Mouse (Mus musculus): ENCODE measurements at regions not wholly inside any gene's neighbourhood (a gene's known extent, or its start where the extent isn't known, plus 50 kb on each side); places are given as distances from the start of the nearest gene placed in this dataset.

GRCm38 (mm10) chrX:158920217-158920616 is 289.9 kb upstream of the Rps6ka3 start:
- H3K4me3 ChIP-seq = no peak overlapping the region
- H3K4me2 ChIP-seq (replicated peaks) = no peak overlapping the region
- 53% methylated on average over 3 of the region's 3 CpGs for WGBS
- no peaks in the 10 kb centered on the region for H3K27me3 ChIP-seq
- H3K9ac ChIP-seq = no peak overlapping the region
- H3K36me3 ChIP-seq = no peaks in the 10 kb centered on the region
- H3K9me3 ChIP-seq (replicated peaks) = no peaks in the 10 kb centered on the region
- H3K4me1 ChIP-seq = no peaks in the 10 kb centered on the region
- no peak overlapping the region for H3K27ac ChIP-seq
- no peak for ATAC-seq (ENCODE audit: low FRiP score)

GRCm38 (mm10) chrX:158921424-158921823 is 288.7 kb upstream of the Rps6ka3 start:
- H3K9me3 ChIP-seq (replicated peaks) = no peaks in the 10 kb centered on the region
- H3K36me3 ChIP-seq = no peaks in the 10 kb centered on the region
- H3K27ac ChIP-seq = no peak overlapping the region
- no peak for ATAC-seq (ENCODE audit: low FRiP score)
- H3K9ac ChIP-seq = no peak overlapping the region
- WGBS = 58% methylated on average over 5 of the region's 5 CpGs
- H3K4me3 ChIP-seq = no peak overlapping the region
- H3K4me1 ChIP-seq = no peaks in the 10 kb centered on the region
- no peak overlapping the region for H3K4me2 ChIP-seq (replicated peaks)
- no peaks in the 10 kb centered on the region for H3K27me3 ChIP-seq

- Histone ChIP-seq H3K27ac (no peak overlapping the region), H3K4me3 (no peak overlapping the region), H3K36me3 (no peaks in the 10 kb centered on the region), H3K27me3 (no peaks in the 10 kb centered on the region), H3K9ac (no peak overlapping the region), H3K4me2 (replicated peaks) (0 out of 2 replicates have a peak overlapping the region, but pooled peaks have one; percentile 12), H3K9me3 (replicated peaks) (no peaks in the 10 kb centered on the region), H3K4me1 (no peaks in the 10 kb centered on the region)
- WGBS = 32% methylated on average over 14 of the region's 14 CpGs
- no peak for ATAC-seq (ENCODE audit: low FRiP score)
These were observed 288.2 kb upstream of the Rps6ka3 start for GRCm38 (mm10) chrX:158921838-158922450.

DNA sequence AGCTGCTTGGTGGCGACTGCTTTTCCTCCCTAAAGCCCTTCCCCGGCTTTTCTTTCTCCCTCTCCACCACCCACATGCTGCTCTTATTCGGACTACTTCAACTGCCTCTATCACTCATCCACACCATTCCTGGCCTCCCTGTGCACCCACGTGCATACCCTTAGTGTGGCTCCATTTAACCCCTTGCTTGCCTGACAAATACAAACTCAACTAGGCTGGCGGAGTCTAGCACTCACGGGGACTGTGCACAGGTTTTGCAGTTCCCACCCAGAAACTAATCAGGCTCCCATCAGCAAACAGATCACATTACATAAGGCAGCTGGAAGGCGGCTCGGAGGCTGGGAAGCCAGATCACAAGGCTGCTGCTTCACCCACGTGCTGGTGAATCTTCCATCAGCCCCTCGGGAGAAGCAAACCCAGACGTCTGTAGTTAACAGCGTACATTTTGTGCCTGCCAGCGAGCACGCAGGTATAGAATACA is 287.0 kb upstream of the Rps6ka3 start:
- H3K27me3 ChIP-seq = no peaks in the 10 kb centered on the region
- ATAC-seq (ENCODE audit: low FRiP score) = peak; percentile 66
- H3K4me1 ChIP-seq = no peaks in the 10 kb centered on the region
- 23% methylated on average over 14 of the region's 14 CpGs for WGBS
- no peaks in the 10 kb centered on the region for H3K36me3 ChIP-seq
- peak overlapping the region; percentile 48 for H3K4me2 ChIP-seq (replicated peaks)
- H3K27ac ChIP-seq = peak overlapping the region; percentile 48; the same call in 1 of the 2 replicates
- H3K9ac ChIP-seq = no peak overlapping the region
- no peaks in the 10 kb centered on the region for H3K9me3 ChIP-seq (replicated peaks)
- H3K4me3 ChIP-seq = peak overlapping the region; percentile 13

- 40% methylated on average over 17 of the region's 17 CpGs for WGBS
- Histone ChIP-seq H3K9me3 (replicated peaks) (no peaks in the 10 kb centered on the region), H3K27ac (peak overlapping the region; percentile 52; the same call in 1 of the 2 replicates), H3K36me3 (no peaks in the 10 kb centered on the region), H3K4me1 (no peaks in the 10 kb centered on the region), H3K4me2 (replicated peaks) (peak overlapping the region; percentile 48), H3K9ac (peak overlapping the region; percentile 27), H3K4me3 (peak overlapping the region; percentile 13), H3K27me3 (no peaks in the 10 kb centered on the region)
- ATAC-seq (ENCODE audit: low FRiP score) = peak; percentile 33
These were observed 286.2 kb upstream of the Rps6ka3 start for GRCm38 (mm10) chrX:158923657-158924489.

DNA sequence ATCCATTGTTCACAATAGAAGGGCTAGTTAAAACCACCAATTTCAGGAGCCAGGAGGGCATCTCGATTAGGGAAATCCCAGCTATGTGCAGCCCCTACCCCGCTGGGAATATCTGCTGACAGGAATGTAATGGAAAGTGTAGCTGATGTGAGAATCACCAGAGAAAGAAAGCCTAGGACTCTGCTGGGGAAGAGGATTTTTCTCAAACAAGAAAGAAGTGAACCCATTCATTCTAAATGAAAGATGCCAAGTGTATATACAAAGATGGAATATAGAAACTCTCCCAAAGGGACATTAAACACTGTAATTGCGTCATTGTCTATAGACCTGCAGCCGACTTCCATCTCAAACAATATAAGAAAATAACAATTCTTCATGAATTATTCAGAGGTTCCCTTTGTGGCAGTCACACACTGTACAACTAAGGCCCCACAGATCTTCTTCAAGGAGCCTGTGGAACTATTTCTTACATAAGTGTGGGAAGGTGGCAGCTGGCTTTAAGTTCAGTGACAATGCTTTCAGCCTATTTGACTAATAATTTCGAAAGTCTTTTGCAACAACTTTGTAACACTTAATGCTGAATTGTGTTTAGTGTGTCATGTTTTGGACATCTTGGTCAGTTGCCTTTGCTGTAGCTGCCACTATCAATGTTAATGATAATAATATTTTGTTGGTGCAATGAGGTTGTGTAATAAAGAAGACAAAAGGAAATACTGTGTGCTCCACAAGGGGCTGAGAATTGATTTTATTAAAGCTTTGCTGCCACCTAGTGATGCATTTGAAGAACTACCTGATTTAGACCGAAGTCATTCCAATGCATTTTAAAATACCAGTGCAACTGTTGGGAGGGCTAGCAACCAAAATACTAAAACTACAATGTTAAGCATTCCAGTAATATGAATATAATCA is 285.4 kb upstream of the Rps6ka3 start:
- no peaks in the 10 kb centered on the region for H3K27me3 ChIP-seq
- H3K27ac ChIP-seq = peak overlapping the region; percentile 52; the same call in 1 of the 2 replicates
- H3K4me1 ChIP-seq = no peaks in the 10 kb centered on the region
- H3K9ac ChIP-seq = peak overlapping the region; percentile 27; the same call in 1 of the 2 replicates
- peak; percentile 80 for ATAC-seq (ENCODE audit: low FRiP score)
- H3K9me3 ChIP-seq (replicated peaks) = no peaks in the 10 kb centered on the region
- H3K36me3 ChIP-seq = no peaks in the 10 kb centered on the region
- peak overlapping the region; percentile 13; the same call in 1 of the 2 replicates for H3K4me3 ChIP-seq
- 32% methylated on average over 6 of the region's 6 CpGs for WGBS
- peak overlapping the region; percentile 48 for H3K4me2 ChIP-seq (replicated peaks)

DNA sequence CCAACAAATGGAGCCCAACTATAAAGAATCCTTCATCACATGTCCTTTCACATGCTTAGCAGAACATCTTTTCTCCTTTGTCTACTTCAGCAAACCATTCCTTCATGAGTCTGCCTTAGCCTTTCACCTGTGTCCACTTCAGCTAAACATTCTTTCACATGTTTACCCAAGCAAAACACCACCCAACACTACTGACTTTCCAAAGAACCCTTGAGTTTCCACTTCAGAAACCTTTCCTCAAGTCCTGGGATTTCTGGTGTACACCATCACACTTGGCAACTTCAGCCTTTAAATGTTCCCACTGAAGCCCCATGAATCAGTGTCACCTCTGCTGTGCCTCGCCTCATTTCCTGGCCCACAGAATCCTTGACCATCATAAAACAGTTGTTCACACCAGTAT is 278.2 kb upstream of the Rps6ka3 start:
- 73% methylated on average over 1 of the region's 1 CpGs for WGBS
- Histone ChIP-seq H3K9ac (no peak overlapping the region), H3K4me2 (replicated peaks) (no peak overlapping the region), H3K4me3 (no peak overlapping the region), H3K4me1 (no peaks in the 10 kb centered on the region), H3K27me3 (no peaks in the 10 kb centered on the region), H3K36me3 (no peaks in the 10 kb centered on the region), H3K27ac (no peak overlapping the region), H3K9me3 (replicated peaks) (no peaks in the 10 kb centered on the region)
- no peak for ATAC-seq (ENCODE audit: low FRiP score)

GRCm38 (mm10) chrX:158947191-158947590 is 262.9 kb upstream of the Rps6ka3 start:
- no peak overlapping the region for H3K27ac ChIP-seq
- WGBS = 71% methylated on average over 4 of the region's 4 CpGs
- no peak overlapping the region for H3K9ac ChIP-seq
- no peak overlapping the region for H3K4me3 ChIP-seq
- no peak for ATAC-seq (ENCODE audit: low FRiP score)
- H3K27me3 ChIP-seq = 0 out of 2 replicates have a peak, but pooled peaks cover 3% of the 10 kb centered on the region
- no peaks in the 10 kb centered on the region for H3K36me3 ChIP-seq
- no peak overlapping the region for H3K4me2 ChIP-seq (replicated peaks)
- H3K9me3 ChIP-seq (replicated peaks) = no peaks in the 10 kb centered on the region
- no peaks in the 10 kb centered on the region for H3K4me1 ChIP-seq

DNA sequence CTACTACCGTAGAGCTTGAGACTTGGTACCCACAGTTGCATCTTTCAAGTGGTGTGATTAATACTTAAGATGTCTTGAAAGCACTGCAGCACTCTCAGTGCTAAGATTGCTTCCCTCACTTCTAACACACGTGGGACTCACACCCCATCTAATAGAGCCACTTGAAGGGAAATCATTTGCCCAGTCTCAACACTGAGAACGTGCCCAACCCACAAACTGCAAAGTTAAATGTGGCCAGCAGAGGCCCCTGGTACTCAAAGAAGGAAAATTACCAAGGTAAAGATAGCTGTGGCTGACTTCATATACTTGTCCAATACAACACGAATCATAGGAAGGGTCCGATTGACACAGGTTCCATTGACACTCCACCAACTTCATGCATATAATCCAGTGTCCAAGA is 238.4 kb upstream of the Rps6ka3 start:
- Histone ChIP-seq H3K4me1 (no peaks in the 10 kb centered on the region), H3K4me3 (no peak overlapping the region), H3K27me3 (no peaks in the 10 kb centered on the region), H3K36me3 (no peaks in the 10 kb centered on the region), H3K9me3 (replicated peaks) (no peaks in the 10 kb centered on the region), H3K9ac (no peak overlapping the region), H3K27ac (no peak overlapping the region), H3K4me2 (replicated peaks) (no peak overlapping the region)
- 57% methylated on average over 5 of the region's 5 CpGs for WGBS
- ATAC-seq (ENCODE audit: low FRiP score) = no peak

DNA sequence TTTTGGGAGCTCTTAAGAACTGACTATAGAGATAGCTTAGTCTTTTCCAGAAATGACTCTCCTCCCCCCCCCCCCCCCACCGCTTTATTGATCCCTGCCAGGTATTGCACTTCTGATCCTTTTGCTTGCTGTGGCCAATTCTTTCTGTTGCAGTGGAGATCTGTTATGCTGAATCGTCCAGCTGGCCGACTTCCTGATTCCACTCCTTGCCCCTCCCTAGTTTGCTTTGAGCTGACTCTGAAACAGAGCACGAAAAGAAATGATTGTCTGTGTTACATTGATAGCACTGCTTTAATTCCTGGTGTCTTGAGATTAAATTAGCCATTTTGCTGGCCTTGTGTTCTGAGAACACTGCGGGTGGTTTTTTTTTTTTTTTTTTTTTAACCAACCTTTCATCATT is 233.5 kb upstream of the Rps6ka3 start:
- no peaks in the 10 kb centered on the region for H3K4me1 ChIP-seq
- WGBS = 71% methylated on average over 5 of the region's 5 CpGs
- H3K9me3 ChIP-seq (replicated peaks) = no peaks in the 10 kb centered on the region
- H3K36me3 ChIP-seq = no peaks in the 10 kb centered on the region
- H3K4me3 ChIP-seq = no peak overlapping the region
- H3K4me2 ChIP-seq (replicated peaks) = no peak overlapping the region
- no peaks in the 10 kb centered on the region for H3K27me3 ChIP-seq
- H3K9ac ChIP-seq = no peak overlapping the region
- no peak overlapping the region for H3K27ac ChIP-seq
- ATAC-seq (ENCODE audit: low FRiP score) = no peak

DNA sequence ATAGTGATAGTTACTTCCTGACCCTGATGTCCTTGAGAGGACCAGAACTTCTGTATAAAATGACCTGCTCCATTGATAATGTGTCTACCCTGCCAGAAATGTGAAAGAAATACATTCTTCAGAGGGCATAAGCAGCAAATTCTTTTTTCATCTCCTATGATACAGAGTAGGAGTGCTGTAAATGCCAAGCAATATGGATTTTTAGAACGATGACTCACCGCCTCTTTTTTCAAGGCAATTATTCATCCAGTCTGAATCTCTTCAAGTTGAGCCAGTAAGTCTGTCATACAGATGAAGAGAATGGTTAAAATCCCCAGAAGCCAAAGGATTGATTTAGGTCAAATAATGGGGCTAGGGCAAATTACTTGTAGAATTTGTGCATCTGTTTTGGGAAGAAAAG is 225.4 kb upstream of the Rps6ka3 start:
- Histone ChIP-seq H3K27me3 (no peaks in the 10 kb centered on the region), H3K27ac (no peak overlapping the region), H3K36me3 (no peaks in the 10 kb centered on the region), H3K4me3 (no peak overlapping the region), H3K4me2 (replicated peaks) (no peak overlapping the region), H3K9ac (no peak overlapping the region), H3K4me1 (no peaks in the 10 kb centered on the region), H3K9me3 (replicated peaks) (no peaks in the 10 kb centered on the region)
- 89% methylated on average over 2 of the region's 2 CpGs for WGBS
- no peak for ATAC-seq (ENCODE audit: low FRiP score)

DNA sequence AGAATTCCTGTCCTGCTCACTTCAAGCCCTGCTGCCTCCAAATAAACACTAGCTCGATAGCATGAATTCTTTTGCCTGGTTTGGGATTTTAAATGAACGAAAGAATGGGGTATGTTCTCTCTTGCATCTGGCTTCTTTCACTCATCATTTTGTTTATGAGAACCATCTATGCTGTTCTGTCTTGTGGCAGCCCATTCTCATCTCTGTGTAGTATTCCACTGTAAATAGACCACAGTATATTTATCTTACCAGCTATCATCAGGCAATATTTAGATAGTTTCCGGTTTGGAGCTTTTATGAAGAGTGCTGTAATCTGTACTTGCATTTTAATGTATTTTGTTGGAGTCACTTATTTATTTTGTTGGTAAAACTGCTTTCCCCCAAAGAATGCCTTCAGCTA is 222.4 kb upstream of the Rps6ka3 start:
- H3K4me1 ChIP-seq = no peaks in the 10 kb centered on the region
- no peaks in the 10 kb centered on the region for H3K27me3 ChIP-seq
- no peak overlapping the region for H3K9ac ChIP-seq
- H3K27ac ChIP-seq = no peak overlapping the region
- no peak for ATAC-seq (ENCODE audit: low FRiP score)
- no peaks in the 10 kb centered on the region for H3K36me3 ChIP-seq
- H3K9me3 ChIP-seq (replicated peaks) = no peaks in the 10 kb centered on the region
- H3K4me3 ChIP-seq = no peak overlapping the region
- H3K4me2 ChIP-seq (replicated peaks) = no peak overlapping the region
- WGBS = 76% methylated on average over 3 of the region's 3 CpGs
